Mouse (Mus musculus) embryonic facial prominence, embryonic 10.5 days (tissue): Measurements from ENCODE around the gene Msmb. TPM values are rescaled to one million over a fixed set of nuclear protein-coding genes. Genes with fewer than 3 reads are reported as not detected.
"Not testable (repeated sequence)": the region's sequence is repeated elsewhere in the genome, so short reads cannot be mapped to it uniquely, and the experiment has no call there.

Source experiments
- DNase-seq: peaks from one replicate; pipeline ENCODE4 v3.0.0-alpha.2; 2017; ENCODE audit warnings: low spot score
- H3K27ac ChIP-seq: fragments of 300-500 bp; sonication (generic); replicated peaks from 2 replicates; pipeline ENCODE4 v1.5.1; 2016; ENCODE audit warnings: mild to moderate bottlenecking
- H3K27me3 ChIP-seq: fragments of 300-500 bp; sonication (generic); replicated peaks from 2 replicates; pipeline ENCODE4 v1.6.1; 2016; ENCODE audit warnings: low read depth, mild to moderate bottlenecking; ENCODE audit not compliant: poor library complexity, severe bottlenecking
- H3K36me3 ChIP-seq: fragments of 300-500 bp; sonication (generic); replicated peaks from 2 replicates; pipeline ENCODE4 v1.6.1; 2016; ENCODE audit warnings: mild to moderate bottlenecking, moderate library complexity
- H3K4me1 ChIP-seq: fragments of 300-500 bp; sonication (generic); 2 replicates; pipeline ENCODE4 v1.6.1; 2016
- H3K4me3 ChIP-seq: fragments of 300-500 bp; sonication (generic); 2 replicates; pipeline ENCODE4 v1.5.1; 2016; ENCODE audit warnings: mild to moderate bottlenecking, moderate library complexity
- H3K9me3 ChIP-seq: fragments of 300-500 bp; sonication (generic); 2 replicates; pipeline ENCODE4 v1.6.1; 2016; ENCODE audit warnings: mild to moderate bottlenecking
- WGBS: fragments of 180-500 bp; shearing (Covaris S2); methylation state at CpG from one replicate; pipeline ENCODE4 v1.1.7; 2016; 5-methylcytosine and 5-hydroxymethylcytosine counted together
- polyA plus RNA-seq: library from polyadenylated mRNA; unstranded; fragments of >200 nt; fragmentation: Nextera tagmentation; extraction: Ambion mirVana; gene quantifications from 2 replicates; pipeline ENCODE4 v1.2.1, GENCODE M21; 2016

Msmb gene
- not detected in 2 replicates for polyA plus RNA-seq

GRCm38 (mm10) chr14:32141723-32142122, at the start of gene Msmb:
Gene Msmb, plus strand, starts transcription at chr14:32142023.
- no peaks in the 10 kb centered on the region for H3K36me3 ChIP-seq
- no peak within 1 kb of the TSS for H3K4me3 ChIP-seq
- no peak for DNase-seq
- WGBS: 85% methylated on average over 5 of the region's 5 CpGs
- H3K27me3 ChIP-seq: no peaks in the 10 kb centered on the region
- H3K4me1 ChIP-seq: no peaks in the 10 kb centered on the region
- no peak within 1 kb of the TSS for H3K27ac ChIP-seq
- no peaks in the 10 kb centered on the region for H3K9me3 ChIP-seq

- 83% methylated on average over 1 of the region's 1 CpGs for WGBS
- H3K36me3 ChIP-seq: peaks cover 56% of the 10 kb centered on the region
- H3K4me3 ChIP-seq: no peak overlapping the region
- no peaks in the 10 kb centered on the region for H3K27me3 ChIP-seq
- DNase-seq: no peak
- peaks cover 31% of the 10 kb centered on the region for H3K4me1 ChIP-seq
- no peaks in the 10 kb centered on the region for H3K9me3 ChIP-seq
- no peak overlapping the region for H3K27ac ChIP-seq
These were observed 48.8 kb upstream of the Msmb start for GRCm38 (mm10) chr14:32093018-32093417.

- Histone ChIP-seq H3K27me3 (no peaks in the 10 kb centered on the region), H3K27ac (no peak overlapping the region), H3K4me1 (peaks cover 31% of the 10 kb centered on the region), H3K36me3 (peaks cover 62% of the 10 kb centered on the region), H3K4me3 (no peak overlapping the region), H3K9me3 (no peaks in the 10 kb centered on the region)
- DNase-seq: no peak
- WGBS: 89% methylated on average over 11 of the region's 11 CpGs
These were observed 48.2 kb upstream of the Msmb start for GRCm38 (mm10) chr14:32093500-32094117.

- Histone ChIP-seq H3K27me3 (no peaks in the 10 kb centered on the region), H3K9me3 (no peaks in the 10 kb centered on the region), H3K4me1 (peaks cover 19% of the 10 kb centered on the region), H3K36me3 (peaks cover 82% of the 10 kb centered on the region), H3K27ac (no peak overlapping the region), H3K4me3 (no peak overlapping the region)
- DNase-seq: no peak
- WGBS: 86% methylated on average over 5 of the region's 5 CpGs
These were observed 46.2 kb upstream of the Msmb start for GRCm38 (mm10) chr14:32095646-32096045.

GRCm38 (mm10) chr14:32096740-32097139, 45.1 kb upstream of the Msmb start:
- no peaks in the 10 kb centered on the region for H3K9me3 ChIP-seq
- no peak for DNase-seq
- H3K4me1 ChIP-seq: peaks cover 8% of the 10 kb centered on the region
- WGBS: 87% methylated on average over 5 of the region's 5 CpGs
- no peak overlapping the region for H3K27ac ChIP-seq
- no peaks in the 10 kb centered on the region for H3K27me3 ChIP-seq
- peaks cover 89% of the 10 kb centered on the region for H3K36me3 ChIP-seq
- no peak overlapping the region for H3K4me3 ChIP-seq

- WGBS: 93% methylated on average over 7 of the region's 7 CpGs
These were observed 44.1 kb upstream of the Msmb start for GRCm38 (mm10) chr14:32097691-32098090.

GRCm38 (mm10) chr14:32098951-32099350, 42.9 kb upstream of the Msmb start:
- H3K4me3 ChIP-seq: no peak overlapping the region
- 89% methylated on average over 3 of the region's 3 CpGs for WGBS
- H3K27me3 ChIP-seq: no peaks in the 10 kb centered on the region
- peaks cover 89% of the 10 kb centered on the region for H3K36me3 ChIP-seq
- no peak overlapping the region for H3K27ac ChIP-seq
- no peak for DNase-seq
- no peaks in the 10 kb centered on the region for H3K4me1 ChIP-seq
- no peaks in the 10 kb centered on the region for H3K9me3 ChIP-seq

More at GRCm38 (mm10) chr14:32097691-32098090, 44.1 kb upstream of the Msmb start:
- no peak for DNase-seq
- Histone ChIP-seq H3K4me3 (no peak overlapping the region), H3K27me3 (no peaks in the 10 kb centered on the region), H3K4me1 (no peaks in the 10 kb centered on the region), H3K36me3 (peaks cover 90% of the 10 kb centered on the region), H3K27ac (no peak overlapping the region), H3K9me3 (no peaks in the 10 kb centered on the region)

- H3K36me3 ChIP-seq: peaks cover 49% of the 10 kb centered on the region
- no peak overlapping the region for H3K4me3 ChIP-seq
- H3K27me3 ChIP-seq: no peaks in the 10 kb centered on the region
- DNase-seq: no peak
- WGBS: 88% methylated on average over 4 of the region's 4 CpGs
- H3K4me1 ChIP-seq: peaks cover 6% of the 10 kb centered on the region; the same call in 1 of the 2 replicates
- no peak overlapping the region for H3K27ac ChIP-seq
- H3K9me3 ChIP-seq: no peaks in the 10 kb centered on the region
These were observed 38.3 kb upstream of the Msmb start for GRCm38 (mm10) chr14:32103556-32103955.

GRCm38 (mm10) chr14:32105663-32106062, 36.2 kb upstream of the Msmb start:
- H3K4me3 ChIP-seq: no peak overlapping the region
- H3K4me1 ChIP-seq: peaks cover 6% of the 10 kb centered on the region; the same call in 1 of the 2 replicates
- WGBS: 60% methylated on average over 7 of the region's 7 CpGs
- H3K36me3 ChIP-seq: peaks cover 28% of the 10 kb centered on the region
- DNase-seq: no peak
- no peak overlapping the region for H3K27ac ChIP-seq
- no peaks in the 10 kb centered on the region for H3K9me3 ChIP-seq
- no peaks in the 10 kb centered on the region for H3K27me3 ChIP-seq

GRCm38 (mm10) chr14:32106911-32107310, 34.9 kb upstream of the Msmb start:
- Histone ChIP-seq H3K9me3 (no peaks in the 10 kb centered on the region), H3K4me1 (peaks cover 6% of the 10 kb centered on the region; the same call in 1 of the 2 replicates), H3K27me3 (no peaks in the 10 kb centered on the region), H3K36me3 (peaks cover 20% of the 10 kb centered on the region), H3K27ac (no peak overlapping the region), H3K4me3 (no peak overlapping the region)
- WGBS: 89% methylated on average over 4 of the region's 4 CpGs
- DNase-seq: no peak

- DNase-seq, H3K36me3 ChIP-seq, H3K9me3 ChIP-seq, H3K4me1 ChIP-seq, H3K27ac ChIP-seq, H3K27me3 ChIP-seq, H3K4me3 ChIP-seq: not testable (repeated sequence)
- WGBS: 91% methylated on average over 10 of the region's 10 CpGs
These were observed 29.7 kb upstream of the Msmb start for GRCm38 (mm10) chr14:32112124-32112523.

- WGBS: 73% methylated on average over 11 of the region's 11 CpGs
- Histone ChIP-seq H3K27me3 (no peaks in the 10 kb centered on the region), H3K27ac (no peak overlapping the region), H3K4me1 (peaks cover 6% of the 10 kb centered on the region; the same call in 1 of the 2 replicates), H3K4me3 (no peak overlapping the region), H3K9me3 (no peaks in the 10 kb centered on the region), H3K36me3 (no peaks in the 10 kb centered on the region)
- DNase-seq: no peak
These were observed 20.6 kb upstream of the Msmb start for GRCm38 (mm10) chr14:32120940-32121919.
